Mouse (Mus musculus): ENCODE results near the gene Wasf3.

GRCm38 (mm10) chr5:146368971-146369370 lies 15.8 kb upstream of the Wasf3 start:
- TF ChIP-seq CTCF (IDR thresholded peaks at IDR 0.05; ENCODE audit: borderline replicate concordance, extremely low read depth, insufficient read depth, insufficient read length), result no peak
- TF ChIP-seq POLR2A (IDR thresholded peaks at IDR 0.05; ENCODE audit: borderline replicate concordance, extremely low read depth, insufficient read depth, insufficient read length, poor library complexity, severe bottlenecking), result no peak

All from brain, embryonic 14.5 days (tissue).